Mouse (Mus musculus): ENCODE data around the gene Spats1.

DNA sequence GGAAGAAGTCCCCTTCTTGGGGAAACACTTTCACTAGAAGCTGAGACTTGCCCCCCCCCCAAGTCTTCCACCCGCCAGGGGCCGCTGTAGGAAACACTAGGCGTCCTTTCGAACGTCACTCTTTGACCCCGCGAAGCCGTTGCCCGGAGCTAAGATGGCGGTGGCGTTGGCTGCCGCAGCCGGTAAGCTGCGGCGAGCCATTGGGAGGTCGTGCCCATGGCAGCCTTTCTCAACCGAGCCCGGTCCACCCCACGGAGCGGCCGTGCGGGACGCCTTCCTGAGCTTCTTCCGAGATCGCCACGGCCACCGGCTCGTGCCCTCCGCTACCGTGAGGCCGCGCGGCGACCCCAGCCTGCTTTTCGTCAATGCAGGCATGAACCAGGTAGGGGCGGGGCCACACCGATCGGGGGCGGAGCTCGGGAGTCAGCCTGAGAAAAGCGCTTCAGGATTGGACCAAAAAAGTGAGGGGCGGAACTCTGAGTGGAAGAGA lies 31.5 kb upstream of the Spats1 start, which contains the start of gene Aars2:
- no peak for TF ChIP-seq GATA1 (IDR thresholded peaks at IDR 0.05; ENCODE audit: low read length)
- TF ChIP-seq TAL1 (IDR thresholded peaks at IDR 0.05; ENCODE audit: low read length) = no peak

Data from erythroblast, embryonic 14.5 days (primary cell).